Mouse (Mus musculus): ENCODE data around the gene Gm11444.

GRCm38 (mm10) chr11:85837648-85838423 is 12.3 kb downstream of the Gm11444 start:
- TF ChIP-seq CTCF (IDR thresholded peaks at IDR 0.05; ENCODE audit: low read depth, low read length) (no peak), TAL1 (conservative IDR thresholded peaks at IDR 0.05; ENCODE audit: low read depth, low read length) (no peak), POLR2AphosphoS5 (IDR thresholded peaks at IDR 0.05; ENCODE audit: insufficient replicate concordance, low read depth, low read length) (no peak), GATA1 (IDR thresholded peaks at IDR 0.05; ENCODE audit: borderline replicate concordance, low read length) (no peak), GATA2 (IDR thresholded peaks at IDR 0.05; ENCODE audit: borderline replicate concordance, low read depth, low read length) (no peak)
